Mouse (Mus musculus) lung, postnatal 14 days (tissue): ENCODE data around the gene Acan.
A peak's percentile ranks its signal among the peaks of the same experiment; 100 is the strongest.

Source experiments
- DNase-seq: peaks from one replicate; pipeline ENCODE4 v3.0.0; 2021

Acan gene

DNA sequence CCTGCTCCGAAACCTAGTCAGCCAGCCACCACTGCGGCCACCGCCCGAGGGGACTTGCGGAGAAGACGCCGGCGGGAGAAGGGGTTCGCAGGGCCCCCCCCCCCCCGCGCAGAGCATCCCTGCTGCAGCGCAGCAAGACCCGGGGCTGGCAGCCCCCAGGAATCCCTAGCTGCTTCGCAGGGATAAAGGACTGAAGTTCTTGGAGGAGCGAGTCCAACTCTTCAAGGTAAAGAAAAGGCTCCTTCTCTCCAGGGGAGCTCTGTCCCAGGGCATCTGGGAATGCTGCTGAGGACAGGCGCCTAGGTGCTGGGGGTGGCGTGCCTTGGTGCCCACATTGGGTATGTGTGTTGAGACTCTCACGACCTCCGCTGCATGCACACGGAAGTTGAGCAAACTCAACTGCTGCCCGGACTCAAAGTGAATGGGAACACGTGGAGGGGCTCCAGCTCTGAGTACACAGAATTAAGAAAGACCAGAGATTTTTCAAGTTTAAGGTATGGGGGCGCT is at the start of gene Acan:
Gene Acan (plus strand): TSS at position 101 of the 507 bp plus-strand sequence.
- no peak for DNase-seq

DNA sequence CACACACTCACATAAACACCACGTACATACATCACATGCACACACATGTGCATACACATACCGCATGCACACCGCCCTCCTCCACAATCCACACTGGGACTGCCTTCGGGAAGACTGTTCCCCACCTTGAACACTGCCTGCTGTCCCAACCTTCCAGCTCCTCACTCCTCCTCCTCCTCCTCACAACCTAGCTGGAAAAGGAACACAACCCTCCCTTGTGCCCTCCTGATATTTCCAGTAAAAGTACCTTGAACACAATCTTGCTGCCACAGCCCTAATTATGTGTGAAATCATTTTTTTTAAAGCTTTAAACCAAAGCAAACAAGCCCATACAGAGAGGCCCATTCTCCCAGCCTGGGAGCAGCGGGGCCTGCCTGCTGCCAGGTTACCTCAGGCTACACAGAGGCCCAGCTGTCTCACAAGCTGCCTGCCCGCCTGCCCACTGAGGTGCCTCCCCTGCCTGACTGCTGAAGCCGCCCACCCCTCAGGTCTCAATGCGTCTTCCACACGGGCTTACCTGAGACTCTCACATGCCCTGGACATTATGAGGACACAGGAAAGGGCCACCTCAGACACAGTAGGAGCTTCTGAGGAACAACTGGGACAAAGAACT is 31.9 kb upstream of the Acan start:
- no peak for DNase-seq

- no peak for DNase-seq
Measured at GRCm38 (mm10) chr7:79029138-79029537, 24.1 kb upstream of the Acan start.

GRCm38 (mm10) chr7:79033745-79034144 is 19.5 kb upstream of the Acan start:
- no peak for DNase-seq

GRCm38 (mm10) chr7:79034521-79034920 is 18.8 kb upstream of the Acan start:
- no peak for DNase-seq

- no peak for DNase-seq
Measured at GRCm38 (mm10) chr7:79052081-79052480, 1.2 kb upstream of the Acan start.

DNA sequence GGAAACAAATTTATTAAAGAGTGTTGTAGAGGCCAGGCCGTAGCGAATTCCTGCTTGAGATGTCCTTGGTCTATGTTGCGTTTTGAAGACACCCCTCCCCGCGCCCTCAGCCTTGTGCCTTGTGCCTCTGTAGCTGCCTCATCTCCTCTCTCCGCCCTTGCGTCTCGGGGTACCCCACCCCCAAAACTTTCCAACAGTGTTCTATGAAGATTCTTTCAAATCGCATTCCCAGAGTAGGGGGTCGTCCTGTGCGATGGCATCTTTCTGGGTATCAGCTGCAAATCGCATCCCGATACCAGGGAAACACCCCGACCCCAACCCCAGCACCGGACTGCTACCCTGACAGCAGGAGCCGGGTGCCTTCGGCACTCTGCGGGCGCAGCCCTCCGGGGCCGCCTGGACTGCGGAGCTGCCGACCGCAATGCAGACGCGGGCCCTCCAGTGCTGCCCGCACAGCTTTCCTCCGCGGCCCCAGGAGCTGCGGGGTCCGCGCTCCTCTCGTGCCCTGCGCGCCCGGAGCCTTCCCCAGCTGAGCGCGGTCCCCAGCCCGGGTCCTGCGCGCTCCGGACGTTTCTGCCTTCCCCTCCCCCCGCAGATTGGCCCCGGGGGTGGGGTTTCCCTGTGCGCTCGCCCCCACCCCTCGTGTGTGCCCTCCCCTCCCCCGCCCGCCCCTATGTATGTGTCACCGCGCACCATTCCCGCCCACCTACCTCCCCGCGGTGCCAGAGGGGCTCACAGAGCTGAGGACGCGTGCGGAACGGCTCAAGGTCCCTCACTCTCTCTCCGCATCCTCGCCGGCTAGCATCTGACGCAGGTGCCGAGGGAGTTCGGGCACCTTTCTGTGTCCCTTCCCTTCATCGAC is 531 bp upstream of the Acan start:
- no peak for DNase-seq

DNA sequence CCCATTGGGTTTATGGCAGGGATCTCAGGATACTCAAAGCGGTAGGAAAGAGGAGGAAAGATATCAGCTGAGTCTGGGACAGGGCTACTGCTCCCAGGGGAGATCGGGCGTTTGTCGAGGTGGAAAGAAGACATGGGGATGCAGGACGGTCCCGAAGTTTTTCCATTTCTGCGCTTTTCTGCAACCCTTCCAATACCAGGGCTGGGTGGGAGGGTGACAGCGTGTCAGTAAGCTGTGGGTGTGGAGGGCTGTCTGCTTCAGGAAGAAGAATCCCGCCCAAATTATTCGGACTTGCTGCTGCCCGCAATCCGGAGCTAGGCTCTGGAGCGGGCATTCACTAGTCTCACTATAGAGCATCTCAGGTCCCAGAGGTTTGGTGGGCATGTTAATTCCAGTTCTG is 828 bp downstream of the Acan start:
- DNase-seq = no peak

DNA sequence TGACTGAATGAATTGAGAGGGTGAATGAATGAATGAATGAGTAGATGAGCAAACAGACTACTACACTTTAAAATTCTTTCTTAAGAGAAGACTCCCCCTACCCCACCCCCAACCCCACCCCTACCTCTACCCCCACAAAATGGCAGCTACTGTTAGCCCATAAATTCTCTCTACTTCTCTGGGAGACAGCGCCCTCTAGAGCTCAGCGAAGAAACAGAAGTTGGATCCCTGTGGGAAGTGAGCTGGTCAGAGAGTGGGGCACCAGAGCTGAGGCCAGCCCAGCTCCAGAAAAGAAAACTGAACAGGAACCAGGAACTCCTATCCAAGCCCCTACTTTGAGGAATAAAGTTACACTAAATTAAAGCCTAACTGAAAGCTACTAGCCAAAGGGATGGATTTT is 5.3 kb downstream of the Acan start:
- DNase-seq = no peak

GRCm38 (mm10) chr7:79067466-79067865 is 14.2 kb downstream of the Acan start:
- no peak for DNase-seq

- DNase-seq = no peak
Measured at GRCm38 (mm10) chr7:79068231-79068630, 14.9 kb downstream of the Acan start.

DNA sequence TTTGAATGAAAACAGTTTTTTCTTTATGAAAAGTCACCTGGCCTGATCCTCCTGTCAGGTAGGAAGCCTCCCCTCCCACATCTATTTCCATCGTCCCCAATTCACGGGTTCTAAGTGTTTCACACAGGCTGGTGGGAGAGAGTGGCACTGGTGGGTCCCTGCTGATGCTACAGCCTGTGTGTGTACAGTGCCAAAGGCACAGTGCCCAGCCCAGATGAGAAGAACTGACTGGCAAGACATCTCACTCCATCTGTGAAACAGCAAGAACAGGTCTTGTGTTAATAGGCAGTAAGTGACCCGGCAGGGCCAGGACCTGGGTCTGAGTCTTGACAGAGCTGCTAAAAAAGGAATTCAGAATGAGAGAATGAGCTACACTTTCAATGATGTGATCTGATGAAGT is 25.9 kb downstream of the Acan start:
- DNase-seq = no peak

DNA sequence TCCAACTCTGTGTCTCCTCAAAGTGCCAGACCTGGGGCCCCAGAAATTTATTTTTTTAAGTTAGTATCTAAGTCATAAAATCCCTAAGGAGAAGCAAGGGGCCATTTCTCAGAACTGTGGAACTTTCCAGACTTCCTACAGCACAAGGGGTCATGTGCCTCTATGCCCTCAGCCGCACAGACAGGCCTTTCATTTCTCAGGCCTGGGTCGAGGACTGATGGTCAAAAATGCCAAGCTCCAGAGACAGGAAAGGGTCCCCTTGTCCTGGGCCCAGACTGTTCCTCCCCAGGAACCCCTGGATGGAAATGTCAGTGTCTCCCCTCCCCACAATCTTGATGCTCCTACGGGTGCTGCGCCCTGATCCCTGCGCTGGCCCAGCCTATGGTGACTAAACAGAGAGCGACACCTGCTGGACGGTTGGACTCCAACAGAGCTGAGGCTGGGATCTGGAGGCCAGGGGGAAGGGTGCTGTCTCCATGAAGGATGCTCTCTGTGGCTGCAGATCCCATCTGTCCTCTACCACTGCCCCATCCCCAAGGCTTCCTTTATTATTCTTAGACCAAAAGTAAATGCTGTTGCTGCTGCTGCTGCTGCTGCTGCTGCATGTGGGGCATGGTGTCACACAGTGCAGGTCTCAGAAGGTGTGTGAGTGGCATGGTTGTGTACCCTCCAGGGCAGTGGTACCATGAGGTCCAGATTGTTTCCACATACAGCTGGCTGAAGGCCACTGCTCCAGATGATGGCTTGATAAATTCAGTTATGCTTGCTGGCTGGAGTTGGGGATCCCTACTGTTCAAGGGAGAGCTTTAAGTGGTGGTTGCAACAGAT is 27.5 kb downstream of the Acan start:
- peak; percentile 79 for DNase-seq

GRCm38 (mm10) chr7:79089111-79089510 is 35.8 kb downstream of the Acan start:
- DNase-seq = peak; percentile 25

DNA sequence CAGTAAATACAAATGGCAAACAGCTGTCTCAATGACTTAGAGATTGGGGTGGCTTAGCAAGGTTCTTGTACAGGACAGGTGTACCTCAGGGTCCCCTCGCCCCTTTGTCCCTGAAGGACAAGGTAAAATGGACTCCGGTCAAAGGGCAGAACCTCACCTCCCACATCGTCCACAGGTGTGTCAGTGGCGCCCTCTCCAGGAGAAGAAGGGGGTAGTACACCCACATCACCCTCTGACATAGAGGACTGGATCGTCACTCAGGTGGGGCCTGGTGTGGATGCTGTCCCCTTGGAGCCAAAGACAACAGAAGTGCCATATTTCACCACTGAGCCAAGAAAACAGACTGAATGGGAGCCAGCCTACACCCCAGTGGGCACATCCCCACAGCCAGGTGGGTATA is 43.2 kb downstream of the Acan start:
- no peak for DNase-seq

DNA sequence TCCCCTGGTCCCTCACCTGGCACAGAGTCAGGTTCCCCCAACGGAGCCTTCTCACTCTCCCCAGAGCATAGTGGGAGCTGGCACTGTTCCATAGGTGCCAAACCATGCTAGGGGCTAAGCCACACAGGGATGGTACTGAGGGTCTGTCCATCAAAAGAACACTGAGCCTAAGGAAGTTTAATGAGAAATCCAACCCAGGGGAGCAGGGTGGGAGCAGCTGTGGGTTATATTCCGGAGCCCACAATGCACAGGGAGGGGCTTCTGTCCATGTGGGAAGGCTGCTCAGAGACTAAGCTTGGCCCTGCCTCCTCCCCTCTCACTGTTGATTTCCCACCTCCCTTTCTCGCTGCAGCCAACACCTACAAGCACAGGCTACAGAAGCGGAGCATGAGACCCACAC is 60.6 kb downstream of the Acan start:
- DNase-seq = no peak

DNA sequence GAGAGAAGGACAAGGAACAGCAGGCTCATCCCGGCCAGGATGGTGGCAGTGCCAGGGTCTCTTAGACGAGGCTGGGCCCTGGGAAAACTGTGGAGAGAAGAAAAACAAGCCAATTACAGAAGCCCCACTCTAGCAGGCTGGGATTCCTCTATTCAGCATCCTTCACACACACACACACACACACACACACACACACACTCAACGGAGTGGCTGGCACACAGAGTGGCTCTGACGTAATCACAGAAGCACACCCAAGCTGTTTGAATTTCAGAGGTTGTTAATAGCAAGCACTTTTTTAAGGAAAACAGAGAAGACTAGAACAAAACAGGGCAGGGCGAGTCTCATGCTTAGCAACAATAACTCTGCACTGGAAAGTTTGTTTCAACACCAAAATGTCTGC is 70.2 kb downstream of the Acan start:
- no peak for DNase-seq

GRCm38 (mm10) chr7:79129883-79130282 is 76.6 kb downstream of the Acan start:
- no peak for DNase-seq

- no peak for DNase-seq
Measured at GRCm38 (mm10) chr7:79130385-79130784, 77.1 kb downstream of the Acan start.

DNA sequence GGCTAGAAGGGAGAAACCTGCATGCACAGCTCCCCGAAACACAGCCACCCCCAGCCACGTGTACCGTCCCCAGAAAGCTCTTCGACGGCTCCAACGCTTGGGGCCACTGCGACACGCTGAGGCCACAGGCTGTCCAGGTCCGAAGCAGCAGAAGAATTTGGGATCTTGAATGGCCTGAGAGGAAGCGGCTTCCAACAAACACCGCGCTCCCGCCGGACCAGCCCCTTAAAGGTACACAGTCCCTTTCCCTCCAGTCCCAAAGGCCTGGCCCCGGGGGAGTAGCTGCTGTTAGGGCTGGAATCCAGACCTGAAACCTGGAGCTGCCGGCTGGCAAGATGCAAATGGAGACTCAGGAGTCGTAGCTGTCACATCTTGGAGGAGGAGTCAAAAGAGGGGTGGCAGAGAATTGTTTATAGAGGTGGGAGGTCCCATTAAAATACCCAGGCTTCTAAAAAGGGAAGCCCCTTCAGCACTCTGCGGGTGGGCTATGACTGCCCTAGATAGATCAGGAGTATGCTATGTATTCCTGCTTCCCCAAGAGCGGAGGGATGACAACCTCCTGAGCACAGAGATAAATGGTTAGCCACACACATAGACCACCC is 77.7 kb downstream of the Acan start, which contains the start of gene Hapln3:
Gene Hapln3 (minus strand): TSS at position 176 of the 602 bp plus-strand sequence.
- DNase-seq = peak; percentile 33

GRCm38 (mm10) chr7:79133391-79133790 is 80.1 kb downstream of the Acan start:
- DNase-seq = no peak

DNA sequence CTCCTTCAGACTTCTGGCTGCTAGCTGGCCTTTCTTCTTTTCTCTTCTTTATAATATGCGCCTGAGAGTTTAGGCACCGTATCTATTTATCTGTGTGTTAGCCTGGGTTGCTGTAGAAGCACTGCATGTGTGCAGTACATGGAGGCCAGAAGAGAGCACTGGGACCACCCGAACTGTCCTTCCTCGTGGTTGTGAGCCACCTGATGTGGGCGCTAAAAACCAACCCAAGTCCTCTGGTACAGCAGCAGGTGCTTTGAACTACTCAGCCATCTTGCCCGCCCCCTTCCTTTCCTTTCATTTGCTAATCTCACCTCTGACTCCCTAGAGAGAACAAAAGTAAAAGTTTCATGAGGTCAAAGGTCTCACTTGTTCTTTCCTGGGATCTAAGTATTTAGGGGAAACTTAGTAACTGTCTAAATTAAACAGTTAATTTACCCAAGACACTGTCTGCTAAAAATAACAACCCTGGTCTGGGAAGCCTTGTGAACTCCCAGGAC is 86.1 kb downstream of the Acan start:
- no peak for DNase-seq
